Mouse (Mus musculus): ENCODE data around the gene Coa7.

Coa7 gene

GRCm38 (mm10) chr4:108383183-108383714 is 55.3 kb downstream of the Coa7 start, which contains the start of gene Shisal2a:
Gene Shisal2a, minus strand, starts transcription at chr4:108383349.
- DNase-seq (ENCODE audit: low spot score in 2 of 2) = peak in 1 of 2 experiments; percentile 8

GRCm38 (mm10) chr4:108386087-108386486 is 58.1 kb downstream of the Coa7 start:
- DNase-seq (ENCODE audit: low spot score in 2 of 2) = no peak

GRCm38 (mm10) chr4:108387106-108387505 is 59.2 kb downstream of the Coa7 start:
- DNase-seq (ENCODE audit: low spot score in 2 of 2) = no peak

- no peak for DNase-seq (ENCODE audit: low spot score in 2 of 2)
Measured at GRCm38 (mm10) chr4:108387681-108388253, 59.8 kb downstream of the Coa7 start.

GRCm38 (mm10) chr4:108388741-108389140 is 60.8 kb downstream of the Coa7 start:
- no peak for DNase-seq (ENCODE audit: low spot score in 2 of 2)

- no peak for DNase-seq (ENCODE audit: low spot score in 2 of 2)
Measured at GRCm38 (mm10) chr4:108391124-108391523, 63.2 kb downstream of the Coa7 start.
